Mouse (Mus musculus): ENCODE measurements around the gene Plb1.

- TF ChIP-seq CTCF (IDR thresholded peaks at IDR 0.05; ENCODE audit: control insufficient read depth, insufficient read depth, low read length) (no peak), POLR2A (IDR thresholded peaks at IDR 0.05; ENCODE audit: borderline replicate concordance, control insufficient read depth, low read depth, low read length) (no peak)
Observed at GRCm38 (mm10) chr5:32288021-32288420, 55.5 kb downstream of the Plb1 start.

All from bone marrow, adult 2 months (tissue).